Mouse (Mus musculus) lung, embryonic 14.5 days (tissue): ENCODE results near the gene Gm6899. TPM values are rescaled to one million over a fixed set of nuclear protein-coding genes. Genes with fewer than 3 reads are reported as not detected.

Experiments
- ATAC-seq: fragments of 200-750 bp; cut with Nextera tagmentation; 2 replicates; pipeline ENCODE4 v1.8.0; 2017; ENCODE audit warnings: mild to moderate bottlenecking, moderate TSS enrichment, moderate library complexity; ENCODE audit not compliant: insufficient read depth
- DNase-seq: peaks from one replicate; pipeline ENCODE4 v3.0.0-alpha.2; 2015
- H3K27ac ChIP-seq: fragments of 300-500 bp; sonication (generic); 2 replicates; pipeline ENCODE4 v1.5.1; 2014; ENCODE audit warnings: low read depth, mild to moderate bottlenecking, moderate library complexity
- H3K27me3 ChIP-seq: fragments of 300-500 bp; sonication (generic); 2 replicates; pipeline ENCODE4 v1.6.1; 2014; ENCODE audit warnings: low read length, control low read depth; ENCODE audit not compliant: insufficient read depth
- H3K36me3 ChIP-seq: fragments of 300-500 bp; sonication (generic); 2 replicates; pipeline ENCODE4 v1.6.1; 2014; ENCODE audit warnings: control low read depth; ENCODE audit not compliant: insufficient read depth
- H3K4me1 ChIP-seq: fragments of 300-500 bp; sonication (generic); 2 replicates; pipeline ENCODE4 v1.6.1; 2014; ENCODE audit warnings: antibody characterized with exemption, control low read depth; ENCODE audit not compliant: insufficient read depth
- H3K4me2 ChIP-seq: fragments of 300-500 bp; sonication (generic); 2 replicates; pipeline ENCODE4 v1.6.1; 2014; ENCODE audit warnings: mild to moderate bottlenecking
- H3K4me3 ChIP-seq: fragments of 300-500 bp; sonication (generic); 2 replicates; pipeline ENCODE4 v1.5.1; 2014; ENCODE audit warnings: low read depth, low read length
- H3K9ac ChIP-seq: fragments of 300-500 bp; sonication (generic); 2 replicates; pipeline ENCODE4 v1.6.1; 2014
- H3K9me3 ChIP-seq: fragments of 300-500 bp; sonication (generic); 2 replicates; pipeline ENCODE4 v1.6.1; 2016; ENCODE audit warnings: low read depth, low read length, control low read depth
- CTCF ChIP-seq: IDR thresholded peaks from 2 replicates; pipeline ENCODE4 v1.5.1; 2016; ENCODE audit warnings: antibody characterized with exemption, low read depth
- WGBS: fragments of 180-500 bp; shearing (Covaris S2); extraction: QIAGEN DNeasy Blood & Tissue Kit; methylation state at CpG from one replicate; pipeline ENCODE4 v1.1.7; 2014; 5-methylcytosine and 5-hydroxymethylcytosine counted together
- polyA plus RNA-seq: library from polyadenylated mRNA; unstranded; fragments of >200 nt; fragmentation: Nextera tagmentation; extraction: Ambion mirVana; gene quantifications from 2 replicates; pipeline ENCODE4 v1.2.1, GENCODE M21; 2014

The Gm6899 gene
- polyA plus RNA-seq = 0.70 TPM in 1 of 2 replicates, not detected in the other

- peak; percentile 100 for ATAC-seq
- TF ChIP-seq CTCF = peak; percentile 37
- Histone ChIP-seq H3K36me3 (0 out of 2 replicates have a peak, but pooled peaks cover 4% of the 10 kb centered on the region), H3K9me3 (no peaks in the 10 kb centered on the region), H3K9ac (peak within 1 kb of the TSS; percentile 88), H3K4me1 (no peaks in the 10 kb centered on the region), H3K27me3 (no peaks in the 10 kb centered on the region), H3K4me2 (peak within 1 kb of the TSS; percentile 61), H3K27ac (peak within 1 kb of the TSS; percentile 85), H3K4me3 (peak within 1 kb of the TSS; percentile 70)
- under 1% methylated on average over 60 of the region's 60 CpGs for WGBS
- peak; percentile 93 for DNase-seq
Observed at GRCm38 (mm10) chr11:26593061-26594059, at the start of gene Gm6899, which contains the start of gene Vrk2. TSS of gene Gm6899 (plus strand) at chr11:26593241. TSS of gene Vrk2 (minus strand) at chr11:26593999.

GRCm38 (mm10) chr11:26551551-26551950 is 41.5 kb upstream of the Gm6899 start:
- DNase-seq = no peak
- Histone ChIP-seq H3K9ac (no peak overlapping the region), H3K27me3 (no peaks in the 10 kb centered on the region), H3K36me3 (no peaks in the 10 kb centered on the region), H3K4me2 (no peak overlapping the region), H3K27ac (no peak overlapping the region), H3K4me1 (no peaks in the 10 kb centered on the region), H3K4me3 (no peak overlapping the region), H3K9me3 (no peaks in the 10 kb centered on the region)
- no peak for ATAC-seq
- no peak for TF ChIP-seq CTCF
- WGBS = 64% methylated on average over 3 of the region's 3 CpGs

- H3K27me3 ChIP-seq = no peaks in the 10 kb centered on the region
- WGBS = 78% methylated on average over 17 of the region's 17 CpGs
- ATAC-seq = no peak
- no peak overlapping the region for H3K27ac ChIP-seq
- no peak for TF ChIP-seq CTCF
- no peak overlapping the region for H3K4me3 ChIP-seq
- no peak overlapping the region for H3K4me2 ChIP-seq
- no peaks in the 10 kb centered on the region for H3K4me1 ChIP-seq
- DNase-seq = no peak
- no peaks in the 10 kb centered on the region for H3K9me3 ChIP-seq
- no peak overlapping the region for H3K9ac ChIP-seq
- H3K36me3 ChIP-seq = 0 out of 2 replicates have a peak, but pooled peaks cover 14% of the 10 kb centered on the region
Observed at GRCm38 (mm10) chr11:26585409-26586366, 7.4 kb upstream of the Gm6899 start.

GRCm38 (mm10) chr11:26586367-26587183 is 6.5 kb upstream of the Gm6899 start:
- no peak for DNase-seq
- no peak for ATAC-seq
- H3K27me3 ChIP-seq = no peaks in the 10 kb centered on the region
- no peaks in the 10 kb centered on the region for H3K9me3 ChIP-seq
- WGBS = 65% methylated on average over 6 of the region's 6 CpGs
- no peak overlapping the region for H3K27ac ChIP-seq
- H3K4me1 ChIP-seq = no peaks in the 10 kb centered on the region
- H3K4me2 ChIP-seq = no peak overlapping the region
- H3K9ac ChIP-seq = no peak overlapping the region
- TF ChIP-seq CTCF = no peak
- H3K36me3 ChIP-seq = 0 out of 2 replicates have a peak, but pooled peaks cover 14% of the 10 kb centered on the region
- H3K4me3 ChIP-seq = no peak overlapping the region

GRCm38 (mm10) chr11:26587184-26587524 is 5.9 kb upstream of the Gm6899 start:
- H3K9ac ChIP-seq = no peak overlapping the region
- no peak overlapping the region for H3K27ac ChIP-seq

More at GRCm38 (mm10) chr11:26587184-26587524, 5.9 kb upstream of the Gm6899 start:
- Histone ChIP-seq H3K4me3 (no peak overlapping the region), H3K36me3 (0 out of 2 replicates have a peak, but pooled peaks cover 14% of the 10 kb centered on the region), H3K4me1 (no peaks in the 10 kb centered on the region), H3K4me2 (no peak overlapping the region), H3K9me3 (no peaks in the 10 kb centered on the region), H3K27me3 (no peaks in the 10 kb centered on the region)
- WGBS = 81% methylated on average over 1 of the region's 1 CpGs
- no peak for TF ChIP-seq CTCF
- no peak for ATAC-seq
- DNase-seq = no peak
